Mouse (Mus musculus) CH12.LX (cell line): Measurements from ENCODE around the gene Nynrin. TPM values are rescaled to one million over a fixed set of nuclear protein-coding genes. Genes with fewer than 3 reads are reported as not detected.

Source experiments
- DNase-seq: peaks from one replicate; pipeline ENCODE4 v3.0.0-alpha.2; 2013; ENCODE audit errors: extremely low read depth
- H3K27ac ChIP-seq: 2 replicates; pipeline ENCODE4 v1.5.1; 2012; ENCODE audit warnings: low read depth, mild to moderate bottlenecking, control low read depth, moderate library complexity; ENCODE audit not compliant: insufficient read depth
- H3K27me3 ChIP-seq: replicated peaks from 2 replicates; pipeline ENCODE3; 2012; ENCODE audit warnings: inconsistent platforms
- H3K36me3 ChIP-seq, 2 experiments: replicated peaks in 1 of 2; 2 replicates each; pipeline versions ENCODE3 to v1.6.1; 2012; ENCODE audit warnings: inconsistent platforms in 1 of 2, low read length in 1 of 2, mild to moderate bottlenecking in 1 of 2, mixed read lengths in 1 of 2, moderate library complexity in 1 of 2; ENCODE audit not compliant: control insufficient read depth in 1 of 2, insufficient read depth in 1 of 2
- H3K4me1 ChIP-seq, 2 experiments: 2 replicates each; pipeline ENCODE4 v1.6.1; 2012; ENCODE audit warnings: inconsistent platforms in 1 of 2, moderate library complexity in 1 of 2; ENCODE audit not compliant: insufficient read depth in 2 of 2, control insufficient read depth in 1 of 2
- H3K4me2 ChIP-seq: 2 replicates; pipeline ENCODE4 v1.6.1; 2012; ENCODE audit warnings: low read depth, mild to moderate bottlenecking, control low read depth; ENCODE audit not compliant: poor library complexity, insufficient read depth, severe bottlenecking
- H3K4me3 ChIP-seq, 3 experiments: fragments of 150-350 bp in 1 of 3; sonication (generic) in 1 of 3; replicated peaks in 1 of 3; 2 replicates each; pipeline versions ENCODE3 to v1.5.1; 2011 to 2012; ENCODE audit warnings: low read depth in 2 of 3, low read length in 2 of 3, mild to moderate bottlenecking in 2 of 3, moderate library complexity in 2 of 3, control low read depth in 1 of 3, improper control_type of control experiment in 1 of 3, inconsistent platforms in 1 of 3, mixed read lengths in 1 of 3; ENCODE audit not compliant: poor library complexity in 1 of 3
- H3K79me2 ChIP-seq: replicated peaks from 2 replicates; pipeline ENCODE4 v1.6.1; 2012; ENCODE audit warnings: mild to moderate bottlenecking, moderate library complexity; ENCODE audit not compliant: control insufficient read depth, poor library complexity, insufficient read depth, severe bottlenecking; ENCODE audit errors: extremely low read depth
- H3K9ac ChIP-seq: 2 replicates; pipeline ENCODE4 v1.6.1; 2012; ENCODE audit warnings: low read depth, mild to moderate bottlenecking, control low read depth, moderate library complexity; ENCODE audit not compliant: insufficient read depth
- H3K9me3 ChIP-seq: replicated peaks from 2 replicates; pipeline ENCODE3; 2012; ENCODE audit warnings: low read length, inconsistent platforms, mixed read lengths
- BHLHE40 ChIP-seq: IDR thresholded peaks from 2 replicates; pipeline ENCODE4 v1.6.1; 2011; ENCODE audit warnings: mild to moderate bottlenecking, low read depth, low read length, improper control_type of control experiment
- CHD1 ChIP-seq: IDR thresholded peaks from 2 replicates; pipeline ENCODE4 v1.6.1; 2012; ENCODE audit warnings: low read depth, low read length, improper control_type of control experiment, inconsistent platforms
- CHD2 ChIP-seq: IDR thresholded peaks from 2 replicates; pipeline ENCODE4 v1.6.1; 2011; ENCODE audit warnings: low read length, improper control_type of control experiment
- CTCF ChIP-seq, 2 experiments: IDR thresholded peaks in 1 of 2; conservative IDR thresholded peaks in 1 of 2; 2 replicates each; pipeline ENCODE4 v1.5.1; 2011 to 2012; ENCODE audit warnings: low read depth in 2 of 2, low read length in 2 of 2, improper control_type of control experiment in 1 of 2, inconsistent platforms in 1 of 2, mild to moderate bottlenecking in 1 of 2, moderate library complexity in 1 of 2
- E2F4 ChIP-seq: IDR thresholded peaks from 2 replicates; pipeline ENCODE4 v1.6.1; 2011; ENCODE audit warnings: low read depth, low read length, improper control_type of control experiment; ENCODE audit not compliant: insufficient replicate concordance
- ELF1 ChIP-seq: IDR thresholded peaks from 2 replicates; pipeline ENCODE4 v1.6.1; 2014; ENCODE audit warnings: low read depth, mild to moderate bottlenecking, inconsistent platforms, low read length, improper control_type of control experiment
- HCFC1 ChIP-seq: IDR thresholded peaks from 2 replicates; pipeline ENCODE4 v1.6.1; 2012; ENCODE audit warnings: low read depth, mild to moderate bottlenecking, inconsistent platforms, low read length, improper control_type of control experiment
- IRF4 ChIP-seq: IDR thresholded peaks from 2 replicates; pipeline ENCODE4 v1.6.1; 2014; ENCODE audit warnings: low read depth, mild to moderate bottlenecking, inconsistent platforms, low read length, improper control_type of control experiment
- MAZ ChIP-seq: IDR thresholded peaks from 2 replicates; pipeline ENCODE4 v1.6.1; 2012; ENCODE audit warnings: low read depth, mild to moderate bottlenecking, inconsistent platforms, low read length, improper control_type of control experiment, moderate library complexity
- MEF2A ChIP-seq: IDR thresholded peaks from 2 replicates; pipeline ENCODE4 v1.6.1; 2014; ENCODE audit warnings: low read depth, mild to moderate bottlenecking, inconsistent platforms, low read length, improper control_type of control experiment, borderline replicate concordance
- MYC ChIP-seq: IDR thresholded peaks from 2 replicates; pipeline ENCODE4 v1.6.1; 2011; ENCODE audit warnings: low read depth, mild to moderate bottlenecking, improper control_type of control experiment, low read length
- PAX5 ChIP-seq: IDR thresholded peaks from 2 replicates; pipeline ENCODE4 v1.6.1; 2012; ENCODE audit warnings: low read length, inconsistent platforms, mixed read lengths
- POLR2A ChIP-seq: IDR thresholded peaks from 2 replicates; pipeline ENCODE4 v1.6.1; 2011; ENCODE audit warnings: low read depth, mild to moderate bottlenecking, improper control_type of control experiment, low read length
- POLR2AphosphoS2 ChIP-seq: IDR thresholded peaks from 2 replicates; pipeline ENCODE4 v1.6.1; 2011; ENCODE audit warnings: low read depth, low read length, improper control_type of control experiment
- RCOR1 ChIP-seq: conservative IDR thresholded peaks from 2 replicates; pipeline ENCODE4 v1.6.1; 2012; ENCODE audit warnings: low read depth, mild to moderate bottlenecking, inconsistent platforms, low read length, improper control_type of control experiment
- SIN3A ChIP-seq: IDR thresholded peaks from 2 replicates; pipeline ENCODE4 v1.6.1; 2012; ENCODE audit warnings: low read length, improper control_type of control experiment, inconsistent platforms
- SMC3 ChIP-seq: IDR thresholded peaks from 2 replicates; pipeline ENCODE4 v1.6.1; 2011; ENCODE audit warnings: low read depth, low read length, improper control_type of control experiment
- ZKSCAN1 ChIP-seq: IDR thresholded peaks from 2 replicates; pipeline ENCODE4 v1.6.1; 2012; ENCODE audit warnings: low read depth, inconsistent platforms, low read length, improper control_type of control experiment, borderline replicate concordance
- ZMIZ1 ChIP-seq: IDR thresholded peaks from 2 replicates; pipeline ENCODE4 v1.6.1; 2012; ENCODE audit warnings: low read depth, mild to moderate bottlenecking, inconsistent platforms, low read length, improper control_type of control experiment
- ZNF384 ChIP-seq: IDR thresholded peaks from 2 replicates; pipeline ENCODE4 v1.6.1; 2012; ENCODE audit warnings: low read depth, low read length, improper control_type of control experiment, inconsistent platforms
- dilution Hi-C: fragments of 300-500 bp; cut with MboI; formaldehyde crosslinking; loops from 2 replicates; pipeline ENCODE4 v1.14.3; 2020; ENCODE audit warnings: low sequenced_read_pairs; ENCODE audit not compliant: extremely low pct_unique_long_range_greater_than_20kb, extremely low pct_ligation_motif_present
- in situ Hi-C: fragments of 300-500 bp; cut with MboI; formaldehyde crosslinking; loops from 3 replicates; pipeline ENCODE4 v1.14.3; 2019; ENCODE audit warnings: low sequenced_read_pairs, low pct_ligation_motif_present, low pct_unique_long_range_greater_than_20kb, mixed read lengths
- polyA plus RNA-seq: library from polyadenylated mRNA; unstranded; fragments of >175 nt; gene quantifications from 2 replicates; pipeline ENCODE4 v1.2.1, GENCODE M21; 2012; ENCODE audit warnings: low read depth; ENCODE audit not compliant: insufficient read length
- total RNA-seq, 2 experiments: library from RNA; depleted of rRNA; stranded (reverse); fragments of 300-350 nt in 1 of 2; fragments of >200 nt in 1 of 2; gene quantifications; 2 replicates each; pipeline ENCODE4 v1.2.3; 2012 to 2014

The Nynrin gene
- total and polyA plus RNA-seq, 3 experiments = under 0.01 to 0.10 TPM; not detected in 1

- no peak overlapping the region for H3K4me2 ChIP-seq
- no peaks in the 10 kb centered on the region for H3K9me3 ChIP-seq
- H3K27ac ChIP-seq = no peak overlapping the region
- no peaks in the 10 kb centered on the region for H3K79me2 ChIP-seq
- H3K36me3 ChIP-seq = no peaks in the 10 kb centered on the region
- no peak overlapping the region for H3K9ac ChIP-seq
- no peak for TF ChIP-seq POLR2AphosphoS2
- no peak for TF ChIP-seq ZNF384
- no peak for TF ChIP-seq MAZ
- TF ChIP-seq SMC3 = no peak
- TF ChIP-seq E2F4 = no peak
- TF ChIP-seq MYC = no peak
- no peak for TF ChIP-seq SIN3A
- no peak for TF ChIP-seq HCFC1
- no peak for TF ChIP-seq CTCF (conservative IDR thresholded peaks at IDR 0.05 in 1 of 2, IDR thresholded peaks at IDR 0.05 in 1 of 2; ENCODE audit: low read depth in 2 of 2, low read length in 2 of 2)
- TF ChIP-seq IRF4 = no peak
- TF ChIP-seq BHLHE40 = no peak
- TF ChIP-seq ELF1 = no peak
- H3K27me3 ChIP-seq = peaks cover 16% of the 10 kb centered on the region
- no peak for DNase-seq
- in situ Hi-C loops = loop anchor here (5.0 kb wide), 1 partner anchor 38 kb away; no protein-coding TSS in a partner anchor
- dilution Hi-C loops = no loop called here
- H3K4me1 ChIP-seq = peaks cover 0 to 7% of the 10 kb centered on the region in 2 experiments; a peak in 2 of 4 replicates
- H3K4me3 ChIP-seq = no peak overlapping the region
Observed at GRCm38 (mm10) chr14:55824481-55825215, 29.2 kb upstream of the Nynrin start.

- H3K36me3 ChIP-seq = no peaks in the 10 kb centered on the region
- no peak overlapping the region for H3K4me3 ChIP-seq
- dilution Hi-C loops (no loop called here), in situ Hi-C loops (no loop called here)
- peaks cover 0 to 7% of the 10 kb centered on the region in 2 experiments; a peak in 2 of 4 replicates for H3K4me1 ChIP-seq
- no peak overlapping the region for H3K4me2 ChIP-seq
- no peaks in the 10 kb centered on the region for H3K9me3 ChIP-seq
- no peak for TF ChIP-seq RCOR1
- no peak for TF ChIP-seq HCFC1
- no peak for TF ChIP-seq CHD1
- no peak for TF ChIP-seq ZMIZ1
- no peak for TF ChIP-seq POLR2AphosphoS2
- no peak for TF ChIP-seq MEF2A
- no peak for TF ChIP-seq POLR2A
- no peak for TF ChIP-seq ZKSCAN1
- no peak for TF ChIP-seq SMC3
- no peak for TF ChIP-seq CHD2
- TF ChIP-seq SIN3A = no peak
- TF ChIP-seq ZNF384 = no peak
- TF ChIP-seq PAX5 = no peak
- H3K27ac ChIP-seq = no peak overlapping the region
- no peak for DNase-seq
- peaks cover 21% of the 10 kb centered on the region for H3K27me3 ChIP-seq
- no peaks in the 10 kb centered on the region for H3K79me2 ChIP-seq
- no peak overlapping the region for H3K9ac ChIP-seq
Observed at GRCm38 (mm10) chr14:55825216-55826051, 28.4 kb upstream of the Nynrin start.
